Mouse (Mus musculus) ES-E14 (cell line): ENCODE data around the gene Cdc42ep1.

ENCODE experiments used
- HCFC1 ChIP-seq: IDR thresholded peaks from 2 replicates; pipeline ENCODE4 v1.6.1; 2012; ENCODE audit warnings: low read length, inconsistent platforms, borderline replicate concordance; ENCODE audit not compliant: insufficient read depth
- MAFK ChIP-seq: IDR thresholded peaks from 2 replicates; pipeline ENCODE4 v1.6.1; 2014; ENCODE audit warnings: mild to moderate bottlenecking, low read depth, low read length, inconsistent platforms; ENCODE audit not compliant: insufficient read depth
- ZNF384 ChIP-seq: IDR thresholded peaks from 2 replicates; pipeline ENCODE4 v1.6.1; 2012; ENCODE audit warnings: low read depth, low read length, inconsistent platforms

DNA sequence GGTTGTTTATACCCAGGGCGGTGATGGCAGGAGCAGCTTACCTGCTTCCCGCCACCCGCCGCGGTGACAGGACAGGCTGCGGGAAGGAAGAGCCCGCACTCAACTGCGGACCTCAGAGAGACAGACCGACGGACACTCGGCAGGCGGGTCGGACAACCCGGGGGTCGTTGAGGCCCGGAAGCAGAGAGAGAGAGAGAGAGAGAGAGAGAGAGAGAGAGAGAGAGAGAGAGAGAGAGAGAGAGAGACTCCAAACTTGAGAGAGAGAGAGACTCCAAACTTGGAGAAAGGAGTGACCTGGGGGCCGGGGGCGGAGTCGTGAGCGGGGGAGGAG is 57.0 kb downstream of the Cdc42ep1 start, which contains the start of gene Gm49510:
- TF ChIP-seq ZNF384: no peak
- TF ChIP-seq HCFC1: no peak
- TF ChIP-seq MAFK: no peak
